Mouse (Mus musculus) forebrain, embryonic 12.5 days (tissue): ENCODE data around the gene Ccdc6. TPM values are rescaled to one million over a fixed set of nuclear protein-coding genes. Genes with fewer than 3 reads are reported as not detected.

Experiments
- ATAC-seq: fragments of 200-750 bp; cut with Nextera tagmentation; 2 replicates; pipeline ENCODE4 v1.8.0; 2017; ENCODE audit warnings: moderate TSS enrichment; ENCODE audit not compliant: low FRiP score
- H3K27ac ChIP-seq: fragments of 300-500 bp; sonication (generic); 2 replicates; pipeline ENCODE4 v1.5.1; 2016; ENCODE audit warnings: mild to moderate bottlenecking
- H3K27me3 ChIP-seq: fragments of 300-500 bp; sonication (generic); 2 replicates; pipeline ENCODE4 v1.6.1; 2016; ENCODE audit warnings: mild to moderate bottlenecking
- H3K36me3 ChIP-seq: fragments of 300-500 bp; sonication (generic); replicated peaks from 2 replicates; pipeline ENCODE4 v1.6.1; 2016; ENCODE audit warnings: mild to moderate bottlenecking
- H3K4me1 ChIP-seq: fragments of 300-500 bp; sonication (generic); 2 replicates; pipeline ENCODE4 v1.6.1; 2016
- H3K4me2 ChIP-seq: fragments of 300-500 bp; sonication (generic); 2 replicates; pipeline ENCODE4 v1.6.1; 2016; ENCODE audit warnings: mild to moderate bottlenecking, moderate library complexity
- H3K4me3 ChIP-seq: fragments of 300-500 bp; sonication (generic); replicated peaks from 2 replicates; pipeline ENCODE4 v1.5.1; 2016; ENCODE audit warnings: mild to moderate bottlenecking
- H3K9ac ChIP-seq: fragments of 300-500 bp; sonication (generic); 2 replicates; pipeline ENCODE4 v1.6.1; 2016; ENCODE audit warnings: mild to moderate bottlenecking
- H3K9me3 ChIP-seq: fragments of 300-500 bp; sonication (generic); 2 replicates; pipeline ENCODE4 v1.6.1; 2016
- WGBS: fragments of 180-500 bp; shearing (Covaris S2); methylation state at CpG from one replicate; pipeline ENCODE4 v1.1.7; 2016; 5-methylcytosine and 5-hydroxymethylcytosine counted together
- polyA plus RNA-seq: library from polyadenylated mRNA; unstranded; fragments of >200 nt; fragmentation: Nextera tagmentation; extraction: Ambion mirVana; gene quantifications from 2 replicates; pipeline ENCODE4 v1.2.1, GENCODE M21; 2016

Ccdc6 gene
- polyA plus RNA-seq, 1 experiment from 2014 or later, result 15.9 TPM

DNA sequence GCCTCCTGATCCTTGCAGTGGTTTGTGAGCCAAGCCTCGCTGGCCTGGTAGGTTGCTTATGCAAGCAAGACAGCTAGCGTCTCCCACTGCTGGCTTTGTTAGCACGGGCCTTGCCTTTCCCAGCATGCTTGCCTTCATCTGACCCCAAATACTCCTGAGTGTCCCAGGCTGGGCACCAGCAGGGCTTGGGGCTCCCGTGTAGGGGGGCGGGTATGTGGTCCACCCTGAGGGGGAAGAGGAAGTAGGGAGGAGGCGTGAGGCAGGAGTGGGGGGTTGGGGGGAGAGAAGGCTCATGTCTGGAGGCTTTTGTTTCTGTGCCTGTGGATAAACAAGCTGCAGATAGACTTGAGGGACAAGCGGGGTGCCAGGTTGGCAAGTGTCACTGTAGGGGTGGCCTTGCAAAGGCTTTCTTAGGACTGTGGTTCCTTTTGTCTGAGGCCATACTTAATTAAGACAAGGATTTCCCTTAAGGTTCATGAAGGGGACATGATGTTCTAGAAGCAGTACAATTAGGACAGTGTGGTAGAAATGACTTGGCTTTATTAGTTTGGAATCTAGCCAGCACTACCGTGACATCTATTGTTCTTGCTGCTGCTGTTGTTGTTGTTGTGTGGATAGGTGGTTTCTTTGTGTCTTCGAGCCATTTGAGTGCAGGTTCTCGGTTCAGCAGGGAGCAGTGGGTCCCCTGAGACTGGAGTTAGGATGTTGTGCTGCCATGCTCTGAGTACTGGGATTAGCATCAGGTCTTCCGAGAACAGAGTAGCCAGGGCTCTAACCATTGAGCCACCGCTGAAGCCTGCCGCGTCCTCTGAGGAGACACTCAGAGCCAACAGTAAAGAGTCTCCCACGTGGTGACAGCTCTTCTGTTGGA, 86.5 kb downstream of the Ccdc6 start:
- ATAC-seq, result no peak
- Histone ChIP-seq H3K36me3 (peaks cover 16% of the 10 kb centered on the region), H3K4me3 (no peak overlapping the region), H3K4me1 (peaks cover 8% of the 10 kb centered on the region), H3K9me3 (no peaks in the 10 kb centered on the region), H3K9ac (no peak overlapping the region), H3K27ac (peak overlapping the region; percentile 42; the same call in 1 of the 2 replicates), H3K4me2 (no peak overlapping the region), H3K27me3 (no peaks in the 10 kb centered on the region)
- 70% methylated on average over 15 of the region's 15 CpGs for WGBS

DNA sequence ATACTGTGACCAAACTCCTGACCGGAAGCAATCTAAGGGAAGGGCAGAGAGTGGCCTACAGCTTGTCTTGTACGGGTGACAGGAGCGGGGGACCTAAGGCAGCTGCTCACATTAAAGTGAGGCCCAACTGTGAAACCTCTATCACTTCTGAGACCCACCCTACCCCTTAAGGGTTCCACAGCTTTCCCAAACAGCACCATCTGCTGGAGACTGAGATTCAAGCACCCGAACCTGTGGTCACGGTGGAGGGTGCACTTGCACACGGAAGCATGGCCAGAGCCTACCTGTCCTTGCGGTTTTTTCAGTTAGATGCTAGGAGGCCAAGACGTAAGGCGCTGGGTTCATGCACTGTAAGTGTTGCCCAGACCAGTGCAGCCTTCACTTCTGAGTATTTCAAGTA, 89.2 kb downstream of the Ccdc6 start:
- 0 out of 2 replicates have a peak, but pooled peaks have one; percentile 3 for ATAC-seq
- peaks cover 8% of the 10 kb centered on the region for H3K4me1 ChIP-seq
- peaks cover 32% of the 10 kb centered on the region for H3K36me3 ChIP-seq
- 81% methylated on average over 9 of the region's 9 CpGs for WGBS
- no peak overlapping the region for H3K4me2 ChIP-seq
- H3K4me3 ChIP-seq, result no peak overlapping the region
- no peaks in the 10 kb centered on the region for H3K9me3 ChIP-seq
- H3K9ac ChIP-seq, result no peak overlapping the region
- H3K27me3 ChIP-seq, result no peaks in the 10 kb centered on the region
- no peak overlapping the region for H3K27ac ChIP-seq

DNA sequence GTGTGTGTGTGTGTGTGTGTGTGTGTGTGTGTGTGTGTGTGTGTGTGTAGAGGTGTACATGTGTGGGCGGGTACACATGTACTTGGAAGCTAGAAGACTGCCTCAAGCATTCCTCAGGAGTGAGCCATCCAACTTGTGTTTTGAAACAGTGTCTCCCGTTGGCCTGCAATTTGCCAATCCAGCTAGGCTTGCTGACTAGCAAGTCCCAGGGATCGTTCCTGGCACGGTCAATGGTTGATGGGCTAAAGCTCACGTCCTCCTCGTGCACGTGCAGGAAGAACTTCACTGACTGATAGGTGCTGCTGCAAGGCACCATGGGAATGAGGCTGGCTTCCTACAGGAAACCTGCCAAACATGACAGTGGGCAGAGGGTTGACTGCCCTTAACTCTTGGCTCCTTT, 89.7 kb downstream of the Ccdc6 start:
- Histone ChIP-seq H3K27ac (no peak overlapping the region), H3K4me1 (peaks cover 8% of the 10 kb centered on the region), H3K36me3 (peaks cover 32% of the 10 kb centered on the region), H3K27me3 (no peaks in the 10 kb centered on the region), H3K9ac (no peak overlapping the region), H3K4me3 (no peak overlapping the region), H3K4me2 (no peak overlapping the region), H3K9me3 (no peaks in the 10 kb centered on the region)
- 95% methylated on average over 7 of the region's 7 CpGs for WGBS
- ATAC-seq, result no peak

DNA sequence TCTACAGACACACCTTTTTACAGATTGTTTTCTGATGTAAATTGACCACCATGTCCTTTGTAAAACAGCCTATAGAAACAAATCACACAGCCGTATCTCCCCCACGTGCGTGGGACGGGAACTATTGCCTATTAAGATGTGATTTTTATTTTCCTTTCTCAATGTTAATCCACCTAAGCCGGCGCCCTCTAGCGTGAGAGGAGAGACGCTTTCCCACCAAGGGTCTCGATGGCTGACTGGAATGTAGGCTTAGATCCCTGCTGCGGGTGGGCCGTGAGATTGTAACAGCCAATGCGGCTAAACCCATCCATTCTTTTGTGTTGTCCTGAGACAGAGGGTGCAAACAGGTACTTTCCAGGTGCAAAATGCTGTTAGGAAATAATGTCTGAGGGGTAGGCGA, 92.9 kb downstream of the Ccdc6 start:
- ATAC-seq, result no peak
- Histone ChIP-seq H3K27me3 (no peaks in the 10 kb centered on the region), H3K9me3 (no peaks in the 10 kb centered on the region), H3K36me3 (peaks cover 44% of the 10 kb centered on the region), H3K4me1 (no peaks in the 10 kb centered on the region), H3K27ac (no peak overlapping the region), H3K9ac (no peak overlapping the region), H3K4me3 (no peak overlapping the region), H3K4me2 (no peak overlapping the region)
- WGBS, result 84% methylated on average over 13 of the region's 13 CpGs

DNA sequence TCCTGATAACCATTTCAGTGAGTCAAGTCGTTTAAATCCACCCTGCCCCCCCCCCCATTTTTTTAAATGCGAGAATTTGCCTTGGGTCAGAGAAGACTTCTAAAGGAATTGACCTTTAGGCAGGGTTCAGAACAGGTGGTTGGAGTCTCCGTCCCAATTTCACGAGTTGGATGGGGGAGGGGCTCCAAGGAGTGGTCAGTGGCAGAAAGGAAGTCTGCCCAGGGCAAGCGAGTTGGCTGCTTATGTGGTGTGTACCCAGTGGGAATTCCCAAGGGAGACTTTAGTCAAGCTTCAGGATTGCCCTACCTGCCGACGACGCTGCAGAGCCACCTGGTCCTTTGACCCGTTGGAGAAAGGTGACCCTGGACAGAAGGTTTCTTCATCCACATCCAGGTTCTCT, 97.4 kb downstream of the Ccdc6 start:
- ATAC-seq, result no peak
- Histone ChIP-seq H3K27ac (no peak overlapping the region), H3K4me2 (no peak overlapping the region), H3K36me3 (peaks cover 20% of the 10 kb centered on the region), H3K4me1 (no peaks in the 10 kb centered on the region), H3K27me3 (no peaks in the 10 kb centered on the region), H3K9me3 (no peaks in the 10 kb centered on the region), H3K4me3 (no peak overlapping the region), H3K9ac (no peak overlapping the region)
- WGBS, result 76% methylated on average over 9 of the region's 9 CpGs

DNA sequence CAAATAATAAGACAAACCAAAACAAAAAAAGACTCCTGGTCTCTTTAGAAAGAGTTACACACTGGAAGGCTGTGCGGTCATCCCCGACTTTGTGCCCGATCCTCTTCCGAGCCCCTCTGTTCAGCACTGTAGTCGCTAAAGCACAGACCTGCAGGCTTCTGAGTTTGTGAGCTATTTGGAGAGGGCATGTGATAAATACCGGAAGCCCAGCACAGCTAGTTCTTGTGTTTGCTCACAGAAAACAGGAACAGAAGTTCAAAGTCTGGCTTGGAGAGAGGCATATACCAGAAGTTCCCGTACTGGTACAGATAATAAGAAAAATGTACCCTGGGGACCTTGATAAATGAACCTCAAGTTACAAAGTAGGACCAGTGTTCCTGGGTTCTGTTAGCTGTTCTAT, 98.4 kb downstream of the Ccdc6 start:
- H3K36me3 ChIP-seq, result peaks cover 12% of the 10 kb centered on the region
- H3K27ac ChIP-seq, result no peak overlapping the region
- H3K4me2 ChIP-seq, result no peak overlapping the region
- no peaks in the 10 kb centered on the region for H3K4me1 ChIP-seq
- WGBS, result 85% methylated on average over 7 of the region's 7 CpGs
- H3K4me3 ChIP-seq, result no peak overlapping the region
- no peak for ATAC-seq
- H3K27me3 ChIP-seq, result no peaks in the 10 kb centered on the region
- no peak overlapping the region for H3K9ac ChIP-seq
- H3K9me3 ChIP-seq, result no peaks in the 10 kb centered on the region

DNA sequence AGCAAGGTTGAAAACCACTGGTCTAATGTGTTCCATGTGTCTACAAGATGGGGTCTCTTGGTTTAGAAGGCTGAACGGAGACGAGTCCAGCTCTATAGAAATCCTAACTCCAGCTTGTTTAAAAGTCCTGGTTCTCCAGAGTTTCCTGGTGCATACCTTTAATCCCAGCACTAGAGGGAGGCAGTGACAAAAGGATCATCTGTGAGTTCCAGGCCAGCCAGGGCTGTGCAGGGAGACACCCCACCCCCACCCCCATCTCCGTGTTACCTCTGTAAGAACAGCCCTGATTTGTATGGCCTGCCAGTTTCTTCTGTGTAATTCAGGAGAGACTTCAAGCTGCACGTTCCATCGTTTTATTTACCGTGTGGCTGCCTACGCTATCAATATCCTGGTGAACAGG, 98.9 kb downstream of the Ccdc6 start:
- Histone ChIP-seq H3K4me2 (no peak overlapping the region), H3K27me3 (no peaks in the 10 kb centered on the region), H3K4me1 (no peaks in the 10 kb centered on the region), H3K36me3 (peaks cover 12% of the 10 kb centered on the region), H3K4me3 (no peak overlapping the region), H3K27ac (no peak overlapping the region), H3K9me3 (no peaks in the 10 kb centered on the region), H3K9ac (no peak overlapping the region)
- WGBS, result 63% methylated on average over 7 of the region's 7 CpGs
- ATAC-seq, result no peak

DNA sequence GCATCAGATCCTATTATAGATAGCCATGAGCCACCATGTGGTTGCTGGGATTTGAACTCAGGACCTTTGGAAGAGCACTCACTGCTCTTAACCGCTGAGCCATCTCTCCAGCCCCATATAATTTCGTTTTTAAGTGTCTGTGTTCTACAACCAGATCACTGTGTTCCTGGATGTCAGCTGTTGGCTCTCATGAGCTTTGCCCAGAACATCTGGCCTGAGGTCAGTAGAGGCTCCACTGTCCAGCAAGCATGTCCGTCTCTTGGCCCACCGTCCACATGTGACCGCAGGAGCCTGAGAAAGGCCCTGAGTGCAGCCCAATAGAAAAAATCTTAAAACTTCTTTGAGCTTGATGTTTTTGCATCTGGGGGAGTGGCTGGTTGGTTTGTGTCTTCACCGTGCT, 99.7 kb downstream of the Ccdc6 start:
- H3K9me3 ChIP-seq, result no peaks in the 10 kb centered on the region
- H3K4me3 ChIP-seq, result no peak overlapping the region
- WGBS, result 91% methylated on average over 6 of the region's 6 CpGs
- H3K9ac ChIP-seq, result no peak overlapping the region
- no peak for ATAC-seq
- H3K27ac ChIP-seq, result no peak overlapping the region
- peaks cover 5% of the 10 kb centered on the region; the same call in 1 of the 2 replicates for H3K4me1 ChIP-seq
- H3K27me3 ChIP-seq, result no peaks in the 10 kb centered on the region
- no peak overlapping the region for H3K4me2 ChIP-seq
- H3K36me3 ChIP-seq, result peaks cover 12% of the 10 kb centered on the region

DNA sequence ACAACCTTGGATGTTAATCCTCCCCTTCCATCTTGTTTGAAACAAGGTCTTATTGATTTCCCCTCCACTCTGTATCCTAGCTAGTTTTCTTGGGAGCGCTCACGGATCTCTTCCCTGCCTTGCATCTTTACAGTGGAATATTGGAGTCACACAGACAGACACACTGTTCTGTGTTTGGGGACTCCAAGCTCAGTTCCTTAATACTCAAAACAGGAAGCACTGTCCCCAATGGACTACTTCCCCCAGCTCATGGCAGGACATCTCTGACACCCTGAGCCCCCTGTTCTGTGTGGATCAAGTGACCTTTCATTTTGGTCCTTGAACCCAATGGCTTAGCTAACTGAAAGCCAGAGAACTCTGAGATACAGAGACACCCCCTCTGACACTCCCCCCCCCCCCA, 100.7 kb downstream of the Ccdc6 start:
- Histone ChIP-seq H3K4me3 (no peak overlapping the region), H3K27me3 (no peaks in the 10 kb centered on the region), H3K4me1 (peaks cover 5% of the 10 kb centered on the region; the same call in 1 of the 2 replicates), H3K9ac (no peak overlapping the region), H3K27ac (no peak overlapping the region), H3K36me3 (peaks cover 9% of the 10 kb centered on the region), H3K4me2 (no peak overlapping the region), H3K9me3 (no peaks in the 10 kb centered on the region)
- ATAC-seq, result no peak
- WGBS, result 90% methylated on average over 2 of the region's 2 CpGs

DNA sequence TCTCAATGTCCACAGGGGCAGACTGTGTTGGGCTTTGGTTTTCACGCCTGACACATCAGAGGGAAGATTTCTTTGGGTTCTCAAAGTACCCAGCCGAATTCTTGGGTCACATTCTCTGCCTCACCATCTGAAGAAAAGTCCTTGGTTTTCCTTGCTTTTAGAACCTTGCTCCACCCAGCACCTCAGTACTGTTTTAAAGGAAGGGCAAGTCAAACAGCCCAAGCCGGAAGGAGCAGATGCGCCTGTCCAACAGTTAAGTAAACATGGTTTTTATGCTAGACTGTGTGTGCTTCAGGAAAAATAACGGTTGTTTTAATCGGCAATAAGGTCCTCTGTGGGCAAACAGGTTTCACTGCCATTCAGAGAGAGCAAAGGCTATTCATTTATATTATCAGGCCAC, 101.1 kb downstream of the Ccdc6 start:
- Histone ChIP-seq H3K9ac (no peak overlapping the region), H3K9me3 (no peaks in the 10 kb centered on the region), H3K4me1 (peaks cover 5% of the 10 kb centered on the region; the same call in 1 of the 2 replicates), H3K36me3 (peaks cover 5% of the 10 kb centered on the region), H3K27me3 (no peaks in the 10 kb centered on the region), H3K4me2 (no peak overlapping the region), H3K4me3 (no peak overlapping the region), H3K27ac (no peak overlapping the region)
- ATAC-seq, result no peak
- WGBS, result 79% methylated on average over 6 of the region's 6 CpGs

DNA sequence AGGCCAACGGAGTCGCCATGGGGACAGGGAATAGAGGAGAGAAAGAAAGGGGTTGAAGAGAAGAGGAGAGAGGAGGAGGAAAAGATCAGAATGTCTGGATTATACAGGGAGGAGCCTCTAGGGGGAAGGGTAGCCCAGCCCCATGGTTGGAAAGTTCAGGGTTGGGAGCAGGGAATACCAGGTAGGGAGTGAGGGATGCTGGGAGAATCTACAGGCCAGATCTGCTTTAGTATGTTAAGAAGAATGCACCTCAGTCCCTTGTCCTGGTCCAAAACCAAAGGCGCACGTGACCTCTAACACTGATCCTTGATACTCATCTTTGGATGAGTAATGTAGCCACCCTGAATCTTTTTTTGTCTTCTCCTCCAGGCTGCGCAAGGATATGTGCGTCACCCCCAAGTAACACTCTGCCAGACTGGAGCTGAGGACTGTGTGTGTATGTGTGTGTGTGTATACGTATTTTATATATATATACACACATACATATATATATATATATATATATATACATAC, 102.1 kb downstream of the Ccdc6 start:
- H3K4me2 ChIP-seq, result no peak overlapping the region
- H3K27me3 ChIP-seq, result no peaks in the 10 kb centered on the region
- H3K27ac ChIP-seq, result no peak overlapping the region
- 90% methylated on average over 7 of the region's 7 CpGs for WGBS
- no peak overlapping the region for H3K9ac ChIP-seq
- no peak for ATAC-seq
- H3K4me3 ChIP-seq, result no peak overlapping the region
- H3K4me1 ChIP-seq, result peaks cover 5% of the 10 kb centered on the region; the same call in 1 of the 2 replicates
- no peaks in the 10 kb centered on the region for H3K36me3 ChIP-seq
- H3K9me3 ChIP-seq, result no peaks in the 10 kb centered on the region

DNA sequence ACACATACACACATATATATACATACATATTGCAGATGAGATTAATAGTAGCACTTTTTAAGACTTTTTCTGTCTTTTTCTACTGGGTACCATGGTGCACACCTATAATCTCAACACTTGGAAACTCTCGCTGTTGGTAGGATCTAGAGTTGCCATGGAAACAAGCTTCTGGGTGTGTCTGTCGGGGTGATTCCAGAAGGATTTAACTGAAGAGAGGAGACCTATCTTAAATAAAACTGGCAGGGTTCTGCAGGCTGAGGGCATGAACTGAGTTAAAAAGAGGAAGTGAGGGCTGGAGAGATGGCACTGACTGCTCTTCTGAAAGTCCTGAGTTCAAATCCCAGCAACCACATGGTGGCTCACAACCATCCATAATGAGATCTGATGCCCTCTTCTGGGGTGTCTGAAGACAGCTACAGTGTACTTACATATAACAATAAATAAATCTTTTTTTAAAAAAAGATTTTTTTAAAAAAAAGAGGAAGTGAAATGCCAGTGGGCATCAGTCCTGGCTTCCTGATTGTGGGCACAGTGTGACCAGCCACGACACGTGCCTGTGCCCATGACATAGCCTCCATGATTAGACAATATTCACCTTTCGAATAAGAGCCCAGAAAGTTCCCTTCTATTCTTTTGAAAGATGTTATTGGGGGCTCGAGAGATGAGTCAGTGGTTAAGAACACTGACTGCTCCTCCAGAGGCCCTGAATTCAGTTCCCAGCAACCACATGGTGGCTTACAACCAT, 102.7 kb downstream of the Ccdc6 start:
- WGBS, result 85% methylated on average over 6 of the region's 6 CpGs
- Histone ChIP-seq H3K4me1 (peaks cover 5% of the 10 kb centered on the region; the same call in 1 of the 2 replicates), H3K4me3 (no peak overlapping the region), H3K36me3 (no peaks in the 10 kb centered on the region), H3K27me3 (no peaks in the 10 kb centered on the region), H3K9me3 (no peaks in the 10 kb centered on the region), H3K4me2 (no peak overlapping the region), H3K27ac (no peak overlapping the region), H3K9ac (no peak overlapping the region)
- ATAC-seq, result no peak
